Mouse (Mus musculus) forebrain, embryonic 10.5 days (tissue): ENCODE results near the gene Capg. TPM values are rescaled to one million over a fixed set of nuclear protein-coding genes. Genes with fewer than 3 reads are reported as not detected.
"Not testable (repeated sequence)": the region's sequence is repeated elsewhere in the genome, so short reads cannot be mapped to it uniquely, and the experiment has no call there.

Experiments used
- DNase-seq: peaks from one replicate; pipeline ENCODE4 v3.0.0-alpha.2; 2017; ENCODE audit warnings: low spot score; ENCODE audit errors: extremely low spot score
- H3K27ac ChIP-seq: fragments of 300-500 bp; sonication (generic); 2 replicates; pipeline ENCODE4 v1.5.1; 2016; ENCODE audit warnings: mild to moderate bottlenecking
- H3K27me3 ChIP-seq: fragments of 300-500 bp; sonication (generic); 2 replicates; pipeline ENCODE4 v1.6.1; 2016; ENCODE audit warnings: mild to moderate bottlenecking; ENCODE audit not compliant: poor library complexity, severe bottlenecking
- H3K36me3 ChIP-seq: fragments of 300-500 bp; sonication (generic); replicated peaks from 2 replicates; pipeline ENCODE4 v1.6.1; 2016; ENCODE audit warnings: mild to moderate bottlenecking, moderate library complexity
- H3K4me1 ChIP-seq: fragments of 300-500 bp; sonication (generic); 2 replicates; pipeline ENCODE4 v1.6.1; 2016
- H3K4me3 ChIP-seq: fragments of 300-500 bp; sonication (generic); 2 replicates; pipeline ENCODE4 v1.5.1; 2016; ENCODE audit warnings: mild to moderate bottlenecking, moderate library complexity
- H3K9me3 ChIP-seq: fragments of 300-500 bp; sonication (generic); 2 replicates; pipeline ENCODE4 v1.6.1; 2016; ENCODE audit warnings: mild to moderate bottlenecking, moderate library complexity
- WGBS: fragments of 180-500 bp; shearing (Covaris S2); methylation state at CpG from one replicate; pipeline ENCODE4 v1.1.7; 2016; 5-methylcytosine and 5-hydroxymethylcytosine counted together
- polyA plus RNA-seq: library from polyadenylated mRNA; unstranded; fragments of >200 nt; fragmentation: Nextera tagmentation; extraction: Ambion mirVana; gene quantifications from 2 replicates; pipeline ENCODE4 v1.2.1, GENCODE M21; 2016

Capg gene
- polyA plus RNA-seq, 1 experiment from 2014 or later = 10.5 TPM

- H3K4me1 ChIP-seq = peaks cover 30% of the 10 kb centered on the region
- peak overlapping the region; percentile 36 for H3K4me3 ChIP-seq
- H3K36me3 ChIP-seq = no peaks in the 10 kb centered on the region
- no peaks in the 10 kb centered on the region for H3K9me3 ChIP-seq
- peak overlapping the region; percentile 85 for H3K27ac ChIP-seq
- H3K27me3 ChIP-seq = 0 out of 2 replicates have a peak, but pooled peaks cover under 1% of the 10 kb centered on the region
- WGBS = 27% methylated on average over 8 of the region's 8 CpGs
- DNase-seq = no peak
Measured at GRCm38 (mm10) chr6:72519303-72519702, 24.9 kb upstream of the Capg start.

- Histone ChIP-seq H3K9me3 (no peaks in the 10 kb centered on the region), H3K27ac (peak overlapping the region; percentile 85), H3K36me3 (no peaks in the 10 kb centered on the region), H3K27me3 (no peaks in the 10 kb centered on the region), H3K4me1 (peaks cover 30% of the 10 kb centered on the region), H3K4me3 (peak overlapping the region; percentile 36)
- DNase-seq = peak; percentile 66
- 12% methylated on average over 10 of the region's 10 CpGs for WGBS
Measured at GRCm38 (mm10) chr6:72519892-72520663, 24.1 kb upstream of the Capg start.

- Histone ChIP-seq H3K4me1 (peaks cover 30% of the 10 kb centered on the region), H3K4me3 (no peak overlapping the region), H3K27me3 (no peaks in the 10 kb centered on the region), H3K9me3 (no peaks in the 10 kb centered on the region), H3K27ac (peak overlapping the region; percentile 85), H3K36me3 (no peaks in the 10 kb centered on the region)
- DNase-seq = no peak
- WGBS = 98% methylated on average over 5 of the region's 5 CpGs
Measured at GRCm38 (mm10) chr6:72520904-72521303, 23.3 kb upstream of the Capg start.

- Histone ChIP-seq H3K36me3 (no peaks in the 10 kb centered on the region), H3K27ac (peak within 1 kb of the TSS; percentile 85), H3K4me3 (no peak within 1 kb of the TSS), H3K4me1 (peaks cover 30% of the 10 kb centered on the region), H3K9me3 (no peaks in the 10 kb centered on the region), H3K27me3 (no peaks in the 10 kb centered on the region)
- WGBS = 90% methylated on average over 5 of the region's 5 CpGs
- no peak for DNase-seq
Measured at GRCm38 (mm10) chr6:72521607-72522006, 22.6 kb upstream of the Capg start, which contains the start of gene Sh2d6. TSS of gene Sh2d6 (minus strand) at chr6:72521707.

GRCm38 (mm10) chr6:72522288-72522687 lies 21.9 kb upstream of the Capg start:
- no peak for DNase-seq
- no peak overlapping the region for H3K27ac ChIP-seq
- H3K36me3 ChIP-seq = no peaks in the 10 kb centered on the region
- 92% methylated on average over 5 of the region's 5 CpGs for WGBS
- H3K9me3 ChIP-seq = no peaks in the 10 kb centered on the region
- H3K27me3 ChIP-seq = no peaks in the 10 kb centered on the region
- peaks cover 30% of the 10 kb centered on the region for H3K4me1 ChIP-seq
- no peak overlapping the region for H3K4me3 ChIP-seq

GRCm38 (mm10) chr6:72523222-72523621 lies 21.0 kb upstream of the Capg start:
- DNase-seq = no peak
- Histone ChIP-seq H3K27ac (no peak overlapping the region), H3K4me1 (peaks cover 30% of the 10 kb centered on the region), H3K36me3 (no peaks in the 10 kb centered on the region), H3K27me3 (no peaks in the 10 kb centered on the region), H3K9me3 (no peaks in the 10 kb centered on the region), H3K4me3 (no peak overlapping the region)
- WGBS = 73% methylated on average over 4 of the region's 4 CpGs

GRCm38 (mm10) chr6:72524160-72524559 lies 20.0 kb upstream of the Capg start:
- WGBS = 80% methylated on average over 2 of the region's 2 CpGs

GRCm38 (mm10) chr6:72527070-72527469 lies 17.1 kb upstream of the Capg start:
- H3K27ac ChIP-seq = no peak overlapping the region
- WGBS = 88% methylated on average over 4 of the region's 4 CpGs
- H3K27me3 ChIP-seq = no peaks in the 10 kb centered on the region
- H3K9me3 ChIP-seq = no peaks in the 10 kb centered on the region
- no peaks in the 10 kb centered on the region for H3K36me3 ChIP-seq
- no peak for DNase-seq
- no peaks in the 10 kb centered on the region for H3K4me1 ChIP-seq
- H3K4me3 ChIP-seq = no peak overlapping the region

More at GRCm38 (mm10) chr6:72524160-72524559, 20.0 kb upstream of the Capg start:
- DNase-seq = no peak
- Histone ChIP-seq H3K4me1 (peaks cover 22% of the 10 kb centered on the region), H3K4me3 (no peak overlapping the region), H3K36me3 (no peaks in the 10 kb centered on the region), H3K9me3 (no peaks in the 10 kb centered on the region), H3K27ac (no peak overlapping the region), H3K27me3 (no peaks in the 10 kb centered on the region)

GRCm38 (mm10) chr6:72528410-72529151 lies 15.6 kb upstream of the Capg start:
- no peaks in the 10 kb centered on the region for H3K27me3 ChIP-seq
- H3K9me3 ChIP-seq = no peaks in the 10 kb centered on the region
- 78% methylated on average over 10 of the region's 10 CpGs for WGBS
- no peak overlapping the region for H3K27ac ChIP-seq
- DNase-seq = no peak
- peaks cover 9% of the 10 kb centered on the region for H3K4me1 ChIP-seq
- no peaks in the 10 kb centered on the region for H3K36me3 ChIP-seq
- H3K4me3 ChIP-seq = no peak overlapping the region

GRCm38 (mm10) chr6:72532580-72532979 lies 11.6 kb upstream of the Capg start:
- Histone ChIP-seq H3K4me3 (no peak overlapping the region), H3K36me3 (no peaks in the 10 kb centered on the region), H3K9me3 (no peaks in the 10 kb centered on the region), H3K4me1 (peaks cover 24% of the 10 kb centered on the region), H3K27me3 (no peaks in the 10 kb centered on the region), H3K27ac (peak overlapping the region; percentile 22; the same call in 1 of the 2 replicates)
- DNase-seq = no peak
- 68% methylated on average over 4 of the region's 4 CpGs for WGBS

- H3K4me1 ChIP-seq = peaks cover 31% of the 10 kb centered on the region
- H3K27ac ChIP-seq = peak overlapping the region; percentile 58; the same call in 1 of the 2 replicates
- H3K4me3 ChIP-seq, DNase-seq, H3K27me3 ChIP-seq, H3K36me3 ChIP-seq, H3K9me3 ChIP-seq: not testable (repeated sequence)
- 50% methylated on average over 1 of the region's 1 CpGs for WGBS
Measured at GRCm38 (mm10) chr6:72533555-72533954, 10.6 kb upstream of the Capg start.

GRCm38 (mm10) chr6:72534035-72534809 lies 10.0 kb upstream of the Capg start:
- H3K4me1 ChIP-seq = peaks cover 37% of the 10 kb centered on the region
- no peaks in the 10 kb centered on the region for H3K27me3 ChIP-seq
- 40% methylated on average over 9 of the region's 9 CpGs for WGBS
- H3K9me3 ChIP-seq = no peaks in the 10 kb centered on the region
- peak overlapping the region; percentile 58 for H3K27ac ChIP-seq
- no peak overlapping the region for H3K4me3 ChIP-seq
- H3K36me3 ChIP-seq = no peaks in the 10 kb centered on the region
- peak; percentile 71 for DNase-seq
